Mouse (Mus musculus) liver, embryonic 14.5 days (tissue): ENCODE measurements around the gene Gigyf2. TPM values are rescaled to one million over a fixed set of nuclear protein-coding genes. Genes with fewer than 3 reads are reported as not detected.

ENCODE experiments used
- ATAC-seq: fragments of 200-750 bp; cut with Nextera tagmentation; 2 replicates; pipeline ENCODE4 v1.8.0; 2017; ENCODE audit warnings: moderate number of reproducible peaks, mild to moderate bottlenecking, moderate library complexity; ENCODE audit not compliant: insufficient read depth
- DNase-seq, 3 experiments: peaks; one replicate each; pipeline ENCODE4 v3.0.0-alpha.2; 2012 to 2013; ENCODE audit warnings: low read depth in 3 of 3, low spot score in 3 of 3
- H3K27ac ChIP-seq: fragments of 300-500 bp; sonication (generic); 2 replicates; pipeline ENCODE4 v1.5.1; 2014; ENCODE audit warnings: moderate library complexity, mild to moderate bottlenecking, control low read depth, inconsistent platforms
- H3K27me3 ChIP-seq: fragments of 300-500 bp; sonication (generic); 2 replicates; pipeline ENCODE4 v1.6.1; 2014; ENCODE audit warnings: mild to moderate bottlenecking, low read length, moderate library complexity; ENCODE audit not compliant: control insufficient read depth, insufficient read depth
- H3K36me3 ChIP-seq: fragments of 300-500 bp; sonication (generic); replicated peaks from 2 replicates; pipeline ENCODE4 v1.6.1; 2014; ENCODE audit warnings: low read depth; ENCODE audit not compliant: control insufficient read depth, insufficient read depth
- H3K4me1 ChIP-seq, 2 experiments: fragments of 200-500 bp in 1 of 2; fragments of 300-500 bp in 1 of 2; sonication (generic) in 1 of 2; replicated peaks; 2 replicates each; pipeline ENCODE4 v1.6.1; 2012 to 2014; ENCODE audit warnings: antibody characterized with exemption in 1 of 2, inconsistent platforms in 1 of 2, low read length in 1 of 2; ENCODE audit not compliant: control insufficient read depth in 2 of 2, insufficient read depth in 2 of 2
- H3K4me2 ChIP-seq: fragments of 300-500 bp; sonication (generic); 2 replicates; pipeline ENCODE4 v1.6.1; 2014; ENCODE audit warnings: low read depth, mild to moderate bottlenecking, control low read depth, moderate library complexity
- H3K4me3 ChIP-seq, 2 experiments: fragments of 200-500 bp in 1 of 2; fragments of 300-500 bp in 1 of 2; sonication (generic) in 1 of 2; 2 replicates each; pipeline ENCODE4 v1.5.1; 2012 to 2014; ENCODE audit warnings: low read depth in 2 of 2, low read length in 2 of 2, mild to moderate bottlenecking in 2 of 2, control low read depth in 1 of 2, inconsistent platforms in 1 of 2, moderate library complexity in 1 of 2; ENCODE audit not compliant: insufficient read depth in 1 of 2
- H3K9ac ChIP-seq: fragments of 300-500 bp; sonication (generic); replicated peaks from 2 replicates; pipeline ENCODE4 v1.6.1; 2014; ENCODE audit warnings: mild to moderate bottlenecking, control low read depth, moderate library complexity
- H3K9me3 ChIP-seq: fragments of 300-500 bp; sonication (generic); 2 replicates; pipeline ENCODE4 v1.6.1; 2016; ENCODE audit warnings: low read length, mixed read lengths; ENCODE audit not compliant: control insufficient read depth
- CTCF ChIP-seq: IDR thresholded peaks from 2 replicates; pipeline ENCODE4 v1.5.1; 2016; ENCODE audit warnings: antibody characterized with exemption, low read depth, control low read depth
- EP300 ChIP-seq: IDR thresholded peaks from 2 replicates; pipeline ENCODE4 v1.6.1; 2016; ENCODE audit warnings: antibody characterized with exemption, low read depth
- WGBS: fragments of 180-500 bp; shearing (Covaris S2); extraction: QIAGEN DNeasy Blood & Tissue Kit; methylation state at CpG from one replicate; pipeline ENCODE4 v1.1.7; 2014; ENCODE audit not compliant: insufficient replicate concordance; 5-methylcytosine and 5-hydroxymethylcytosine counted together
- polyA plus RNA-seq, 2 experiments: library from polyadenylated mRNA; depleted of rRNA in 1 of 2; stranded (reverse) in 1 of 2; unstranded in 1 of 2; fragments of >200 nt; fragmentation: Nextera tagmentation in 1 of 2; extraction: Ambion mirVana in 1 of 2; gene quantifications; 2 replicates each; pipeline versions ENCODE4 v1.2.1 to v1.2.3; 2012 to 2014

Gigyf2 gene
- polyA plus RNA-seq, 2 experiments: 11.2 to 17.9 TPM

DNA sequence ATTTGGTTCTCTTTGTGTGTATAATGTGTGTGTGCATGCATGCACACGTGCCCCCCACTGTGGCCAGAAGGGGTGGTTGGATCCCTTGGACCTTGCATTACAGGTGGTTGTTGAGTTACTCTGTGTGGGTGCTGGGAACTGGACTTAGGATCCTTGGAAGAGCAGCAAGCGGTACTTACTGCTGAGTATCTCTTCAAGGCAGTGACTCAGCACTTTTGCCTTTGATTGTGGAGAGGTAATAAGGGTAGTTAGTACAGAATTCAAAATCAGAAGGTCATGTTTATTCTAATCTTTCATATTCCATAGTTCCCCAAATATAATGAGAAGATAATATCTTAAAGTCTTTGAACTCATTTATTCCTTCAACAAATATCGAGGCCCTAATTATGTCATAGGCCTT, 54.4 kb downstream of the Gigyf2 start:
- no peaks in the 10 kb centered on the region for H3K9me3 ChIP-seq
- no peaks in the 10 kb centered on the region for H3K27me3 ChIP-seq
- H3K4me3 ChIP-seq: no peak overlapping the region
- no peak overlapping the region for H3K4me2 ChIP-seq
- 64% methylated on average over 3 of the region's 3 CpGs for WGBS
- H3K36me3 ChIP-seq: peaks cover 8% of the 10 kb centered on the region; the same call in 1 of the 2 replicates
- H3K9ac ChIP-seq: no peak overlapping the region
- peak; percentile 9 to 16 (median 10) for DNase-seq
- TF ChIP-seq EP300 (no peak), CTCF (no peak)
- peaks cover under 1 to 2% of the 10 kb centered on the region in 2 experiments for H3K4me1 ChIP-seq
- no peak overlapping the region for H3K27ac ChIP-seq
- no peak for ATAC-seq

- Histone ChIP-seq H3K4me1 (peaks cover 6 to 8% of the 10 kb centered on the region in 2 experiments), H3K27me3 (no peaks in the 10 kb centered on the region), H3K27ac (no peak overlapping the region), H3K4me2 (peak overlapping the region; percentile 29), H3K36me3 (peaks cover 2% of the 10 kb centered on the region), H3K9me3 (no peaks in the 10 kb centered on the region), H3K9ac (no peak overlapping the region), H3K4me3 (no peak overlapping the region)
- ATAC-seq (no peak), DNase-seq (peak in 2 of 3 experiments; percentile 4 to 17)
- no peak for TF ChIP-seq EP300
- no peak for TF ChIP-seq CTCF
- WGBS: 44% methylated on average over 9 of the region's 9 CpGs
Measured at GRCm38 (mm10) chr1:87386436-87387092, 59.8 kb downstream of the Gigyf2 start.

DNA sequence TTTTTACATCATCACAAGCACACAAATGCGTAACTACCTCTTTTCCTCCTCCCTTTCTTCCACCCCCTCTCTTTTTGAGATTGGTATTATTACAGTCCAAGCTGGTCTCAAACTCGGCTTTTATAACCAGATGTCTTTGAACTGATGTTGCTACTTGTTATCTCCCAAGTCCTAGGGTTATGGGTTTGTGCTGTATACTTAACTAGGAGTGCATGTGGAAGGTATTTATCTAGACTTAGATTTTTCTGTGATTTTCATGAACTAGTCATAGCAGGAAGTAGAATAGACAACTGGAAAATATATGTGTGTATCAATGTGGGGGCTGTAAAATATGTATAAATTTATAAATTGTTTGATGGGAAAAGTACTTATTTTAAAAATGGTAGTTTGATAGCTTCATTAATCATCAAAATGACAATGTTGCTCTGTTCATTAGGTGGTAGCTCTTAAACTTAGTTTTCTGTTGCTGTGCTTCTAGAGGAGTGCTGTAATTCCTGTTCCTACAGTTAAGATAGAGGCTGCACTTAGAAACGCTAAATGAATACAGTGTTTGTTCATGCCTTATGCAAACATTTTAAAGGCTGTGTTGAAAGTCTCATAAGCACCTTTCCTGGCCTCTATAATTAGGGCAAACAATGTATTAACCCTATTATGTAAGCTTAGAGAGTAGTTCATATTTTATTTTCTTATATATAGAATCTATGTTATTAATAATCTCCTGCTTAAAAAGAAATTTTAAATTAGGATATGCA, 66.8 kb downstream of the Gigyf2 start:
- H3K4me1 ChIP-seq: no peaks in the 10 kb centered on the region
- no peaks in the 10 kb centered on the region for H3K9me3 ChIP-seq
- TF ChIP-seq CTCF (no peak), EP300 (no peak)
- no peak overlapping the region for H3K4me3 ChIP-seq
- no peak for DNase-seq
- H3K9ac ChIP-seq: no peak overlapping the region
- no peak overlapping the region for H3K4me2 ChIP-seq
- H3K27me3 ChIP-seq: no peaks in the 10 kb centered on the region
- no peak overlapping the region for H3K27ac ChIP-seq
- peaks cover 2% of the 10 kb centered on the region; the same call in 1 of the 2 replicates for H3K36me3 ChIP-seq
- WGBS: 74% methylated on average over 3 of the region's 3 CpGs
- no peak for ATAC-seq

DNA sequence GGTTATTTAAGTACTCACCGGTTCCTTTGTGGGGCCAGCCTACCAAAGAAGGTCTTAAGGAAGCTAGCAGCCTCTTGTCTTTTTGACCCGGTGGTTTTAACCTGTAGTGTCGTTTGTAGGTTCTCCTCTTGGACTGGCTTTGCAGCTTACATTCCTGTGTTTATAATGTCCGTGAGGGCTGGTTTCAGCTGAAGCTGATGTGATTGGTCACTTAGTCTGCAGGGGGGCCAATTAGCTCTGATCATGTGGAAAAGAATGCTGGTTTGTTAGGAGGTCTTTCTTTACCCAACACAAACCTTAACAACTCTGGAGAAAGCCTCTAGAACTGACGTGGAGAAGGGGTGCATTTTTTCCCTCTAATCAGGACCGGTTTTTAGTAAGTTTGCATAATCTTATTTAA, 67.8 kb downstream of the Gigyf2 start, which contains the start of gene Kcnj13:
TSS of gene Kcnj13 (minus strand) at position 136 of the 400 bp plus-strand sequence.
- H3K4me2 ChIP-seq: no peak within 1 kb of the TSS
- no peaks in the 10 kb centered on the region for H3K27me3 ChIP-seq
- TF ChIP-seq EP300 (no peak), CTCF (no peak)
- H3K9ac ChIP-seq: no peak within 1 kb of the TSS
- H3K4me3 ChIP-seq: no peak within 1 kb of the TSS
- no peak within 1 kb of the TSS for H3K27ac ChIP-seq
- ATAC-seq: no peak
- H3K4me1 ChIP-seq: no peaks in the 10 kb centered on the region
- no peaks in the 10 kb centered on the region for H3K9me3 ChIP-seq
- WGBS: 71% methylated on average over 6 of the region's 6 CpGs
- DNase-seq: no peak
- H3K36me3 ChIP-seq: no peaks in the 10 kb centered on the region

GRCm38 (mm10) chr1:87396923-87397586, 70.3 kb downstream of the Gigyf2 start:
- 82% methylated on average over 7 of the region's 7 CpGs for WGBS
- DNase-seq (no peak), ATAC-seq (no peak)
- H3K36me3 ChIP-seq: no peaks in the 10 kb centered on the region
- H3K9ac ChIP-seq: no peak overlapping the region
- H3K4me2 ChIP-seq: no peak overlapping the region
- H3K27me3 ChIP-seq: no peaks in the 10 kb centered on the region
- TF ChIP-seq EP300 (no peak), CTCF (no peak)
- no peak overlapping the region for H3K4me3 ChIP-seq
- H3K4me1 ChIP-seq: no peaks in the 10 kb centered on the region
- no peak overlapping the region for H3K27ac ChIP-seq
- H3K9me3 ChIP-seq: no peaks in the 10 kb centered on the region
